Mouse (Mus musculus) cerebral cortex, adult 2 months (tissue): ENCODE measurements around the gene Synpo2.

Experiments
- WGBS: fragments of 180-500 bp; shearing (Covaris S2); methylation state at CpG from one replicate; pipeline ENCODE4 v1.1.7; 2018; 5-methylcytosine and 5-hydroxymethylcytosine counted together

The Synpo2 gene

DNA sequence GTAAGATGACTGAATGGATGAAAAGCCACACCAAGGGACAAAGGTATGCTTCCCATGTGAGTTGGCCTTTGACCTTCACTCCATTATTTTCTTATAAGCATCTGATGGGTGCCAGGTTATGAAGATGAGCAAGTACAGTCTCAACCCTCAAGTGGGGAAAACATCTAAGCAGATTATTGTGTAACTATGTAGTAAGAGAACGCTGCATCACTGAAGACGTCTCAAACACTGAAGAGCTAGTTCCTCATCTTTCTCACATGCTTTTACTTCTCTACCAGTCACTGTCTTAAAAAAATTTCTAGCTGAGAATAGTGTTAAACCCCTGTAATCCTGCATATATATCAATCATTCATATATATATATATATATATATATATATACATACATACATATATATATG is 34.2 kb downstream of the Synpo2 start:
- WGBS: 93% methylated on average over 2 of the region's 2 CpGs

DNA sequence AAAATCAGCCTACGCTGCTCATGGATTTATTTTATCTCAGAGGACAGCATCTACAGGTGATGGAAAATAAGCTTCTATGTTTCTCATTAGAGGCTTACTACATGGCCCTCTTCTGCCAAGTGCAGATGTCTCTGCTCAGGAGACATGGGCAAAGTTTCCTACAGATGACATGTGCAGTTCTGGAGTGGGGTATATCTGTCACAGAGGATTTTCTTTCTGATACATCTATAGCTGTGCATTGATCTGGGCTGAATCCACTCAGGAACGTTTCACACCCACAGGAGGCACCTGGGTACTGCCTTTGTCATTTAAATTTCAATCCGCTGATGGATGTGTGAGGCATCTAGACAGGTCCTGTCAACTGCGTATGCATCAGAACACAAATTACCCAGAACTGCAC is 42.2 kb downstream of the Synpo2 start:
- WGBS: 76% methylated on average over 4 of the region's 4 CpGs

GRCm38 (mm10) chr3:123190329-123190728 is 45.6 kb downstream of the Synpo2 start:
- 78% methylated on average over 6 of the region's 6 CpGs for WGBS

- WGBS: 47% methylated on average over 1 of the region's 1 CpGs
These were observed 46.1 kb downstream of the Synpo2 start for GRCm38 (mm10) chr3:123189826-123190225.

- 92% methylated on average over 12 of the region's 12 CpGs for WGBS
These were observed 47.2 kb downstream of the Synpo2 start for GRCm38 (mm10) chr3:123188616-123189230.

GRCm38 (mm10) chr3:123187370-123188124 is 48.4 kb downstream of the Synpo2 start:
- 50% methylated on average over 15 of the region's 15 CpGs for WGBS

DNA sequence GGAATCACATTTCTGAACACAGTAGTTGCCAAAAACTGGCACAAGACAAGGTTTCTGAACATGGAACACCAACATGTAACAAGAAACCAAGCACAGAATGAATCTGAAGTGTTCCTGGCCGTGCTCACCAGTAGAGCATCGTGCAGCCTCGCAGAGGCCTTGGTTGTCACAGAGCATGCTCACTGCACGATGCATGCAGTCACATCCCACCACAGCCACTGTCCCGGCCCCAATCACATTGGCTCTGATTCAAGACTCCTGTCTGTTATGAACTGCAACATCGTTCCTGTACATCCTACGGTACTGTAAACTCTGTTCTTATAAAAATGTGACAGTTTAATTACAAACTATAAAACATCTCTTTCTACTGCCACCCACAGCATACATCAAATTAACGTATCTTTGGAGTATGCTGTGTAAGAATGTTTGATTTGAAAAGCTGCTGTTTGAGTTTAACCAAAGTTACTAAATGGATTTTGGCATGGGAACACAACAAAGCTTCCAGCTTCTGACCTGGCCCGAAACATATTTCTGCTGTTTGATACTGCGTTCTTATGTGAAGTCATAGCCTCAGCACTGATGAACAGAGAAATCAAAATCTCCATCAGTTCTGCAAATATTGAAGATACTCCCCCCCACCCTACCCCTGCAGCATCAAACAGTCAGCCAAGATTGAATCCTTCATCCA is 50.6 kb downstream of the Synpo2 start:
- 86% methylated on average over 10 of the region's 10 CpGs for WGBS

GRCm38 (mm10) chr3:123184281-123184680 is 51.7 kb downstream of the Synpo2 start:
- WGBS: 87% methylated on average over 10 of the region's 10 CpGs

- WGBS: 79% methylated on average over 8 of the region's 8 CpGs
These were observed 56.4 kb downstream of the Synpo2 start for GRCm38 (mm10) chr3:123179508-123179907.

- 85% methylated on average over 5 of the region's 5 CpGs for WGBS
These were observed 56.9 kb downstream of the Synpo2 start for GRCm38 (mm10) chr3:123179041-123179440.

DNA sequence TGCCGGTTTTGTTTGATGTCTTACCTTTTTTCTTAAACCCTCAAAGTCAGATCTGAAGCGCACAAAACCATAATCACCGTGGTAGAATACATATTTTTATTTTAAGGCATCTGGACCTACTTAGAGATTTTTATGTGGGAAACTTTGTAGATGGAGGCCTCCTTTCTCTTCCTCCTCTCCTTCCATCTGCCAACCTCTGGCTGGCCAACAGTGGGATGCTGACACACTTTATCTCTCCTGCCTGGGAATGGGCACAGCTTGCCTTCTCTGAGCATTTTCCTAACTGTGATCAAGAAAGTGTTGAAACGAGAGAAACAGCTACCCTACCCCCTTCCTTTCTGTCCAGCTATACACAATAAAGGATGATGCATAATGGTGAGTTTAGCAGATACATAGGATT is 57.5 kb downstream of the Synpo2 start:
- 73% methylated on average over 4 of the region's 4 CpGs for WGBS

GRCm38 (mm10) chr3:123176366-123177334 is 59.3 kb downstream of the Synpo2 start:
- 83% methylated on average over 19 of the region's 19 CpGs for WGBS

DNA sequence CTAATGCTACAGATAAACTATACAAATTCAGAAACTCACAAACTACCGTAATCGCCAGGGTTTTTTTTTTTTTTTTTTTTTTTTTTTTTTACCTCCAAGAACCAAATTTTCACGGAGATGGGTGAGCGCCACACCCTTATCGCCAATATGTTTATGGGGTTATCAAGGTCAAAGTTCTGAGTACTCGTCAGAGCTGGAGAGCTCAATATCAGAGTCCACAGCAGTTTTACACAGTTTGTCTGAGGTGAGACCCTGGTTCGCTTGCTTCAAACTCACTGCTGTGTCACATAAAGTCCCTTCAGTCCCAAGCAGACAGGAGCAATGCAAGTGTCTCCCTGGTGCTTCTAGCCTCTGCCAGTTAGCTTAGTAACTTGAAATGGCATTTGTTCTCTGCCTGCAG is 60.8 kb downstream of the Synpo2 start:
- 94% methylated on average over 7 of the region's 7 CpGs for WGBS

DNA sequence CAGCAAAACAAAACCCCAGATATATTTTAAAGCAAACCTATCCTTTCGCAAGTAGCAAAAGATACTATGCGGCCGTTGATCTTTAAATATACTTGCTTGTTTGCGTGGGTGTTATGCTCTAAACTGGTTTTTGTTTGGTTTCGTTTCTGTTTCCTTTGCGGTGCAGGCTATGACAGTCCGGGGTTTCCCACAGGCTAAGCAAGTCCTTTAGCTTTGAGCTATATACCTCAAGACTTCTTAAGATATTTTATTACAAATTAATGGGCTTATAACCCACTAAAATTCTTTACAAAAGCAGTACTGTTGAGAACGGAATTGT is 61.6 kb downstream of the Synpo2 start:
- 78% methylated on average over 8 of the region's 8 CpGs for WGBS

GRCm38 (mm10) chr3:123173553-123174378 is 62.2 kb downstream of the Synpo2 start:
- WGBS: 90% methylated on average over 21 of the region's 21 CpGs

DNA sequence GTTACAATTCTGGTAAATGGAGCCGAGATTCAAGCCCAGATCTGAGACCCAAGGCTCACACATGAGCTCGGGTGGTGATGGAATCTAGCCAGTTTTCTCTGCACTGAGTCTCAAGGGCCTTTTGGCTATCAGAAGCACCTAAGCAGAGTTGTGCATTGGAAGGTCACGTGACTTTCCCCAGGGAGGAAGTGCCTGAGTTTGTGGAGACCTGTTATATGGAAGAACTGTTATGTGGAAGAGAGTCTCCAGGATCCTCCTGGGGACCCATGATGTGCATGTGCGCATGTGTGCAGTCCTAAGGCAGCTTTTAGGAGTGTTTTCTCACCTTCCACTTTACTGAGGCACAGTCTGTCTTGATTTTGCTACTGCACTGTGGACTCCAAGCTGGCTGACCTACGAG is 63.8 kb downstream of the Synpo2 start:
- 89% methylated on average over 5 of the region's 5 CpGs for WGBS

DNA sequence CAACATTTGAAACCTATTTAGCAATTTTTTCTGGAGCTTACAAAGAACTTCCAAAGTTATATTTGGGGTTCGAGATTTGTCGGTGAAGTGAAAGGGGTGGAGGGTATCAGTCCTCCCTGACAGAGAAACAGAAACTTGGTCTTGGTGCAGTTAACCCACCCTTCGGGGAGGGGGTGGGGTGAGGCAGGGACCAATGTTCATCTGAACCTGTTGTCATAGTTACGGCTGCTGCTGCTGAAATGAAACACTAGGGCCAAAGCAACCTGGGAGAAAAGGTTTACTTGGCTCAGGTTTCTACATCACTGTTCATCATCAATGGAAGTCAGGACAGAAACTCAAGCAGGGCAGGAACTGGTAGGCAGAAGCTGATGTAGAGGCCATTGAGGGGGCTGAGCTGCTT is 66.6 kb downstream of the Synpo2 start:
- 67% methylated on average over 4 of the region's 4 CpGs for WGBS

- 9% methylated on average over 5 of the region's 5 CpGs for WGBS
These were observed 67.1 kb downstream of the Synpo2 start for GRCm38 (mm10) chr3:123168815-123169214.

GRCm38 (mm10) chr3:123166450-123166849 is 69.5 kb downstream of the Synpo2 start:
- 67% methylated on average over 5 of the region's 5 CpGs for WGBS

DNA sequence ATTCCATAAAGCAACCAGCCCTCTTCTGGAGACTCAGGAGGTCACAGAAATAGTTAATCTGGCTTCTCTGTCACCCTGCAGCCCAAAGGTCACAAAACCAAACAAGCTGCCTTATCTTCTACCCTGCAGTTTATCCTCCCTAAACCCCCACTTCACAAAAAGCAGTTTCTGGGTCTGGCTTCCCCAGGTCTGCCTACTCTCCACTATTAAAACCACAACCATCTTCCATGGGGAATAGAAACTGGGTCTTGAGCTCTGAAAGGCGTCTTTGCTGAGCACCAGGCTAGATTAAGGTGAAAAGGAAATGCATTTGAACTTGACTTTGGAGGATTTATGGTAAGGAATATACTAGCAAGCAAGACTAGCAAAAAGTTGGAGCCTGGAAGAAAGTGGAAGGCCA is 71.8 kb downstream of the Synpo2 start:
- WGBS: 85% methylated on average over 1 of the region's 1 CpGs

DNA sequence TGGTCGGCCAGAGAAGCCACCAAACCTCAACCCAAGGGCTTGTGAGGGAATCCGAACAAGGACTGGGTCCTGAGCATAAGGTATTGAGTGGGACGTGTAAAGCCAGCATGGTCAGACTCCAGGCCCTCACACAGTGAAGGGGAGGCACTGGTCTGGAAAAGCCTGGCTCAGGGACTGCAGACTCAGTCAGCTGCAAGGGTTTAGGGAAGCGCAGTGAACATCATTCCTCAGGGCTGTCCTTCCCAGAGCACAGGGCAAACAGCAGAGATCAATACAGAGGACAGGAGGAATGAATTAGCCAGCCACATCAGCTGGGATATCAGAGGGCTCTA is 72.8 kb downstream of the Synpo2 start:
- WGBS: 83% methylated on average over 4 of the region's 4 CpGs
